9 mouse cellular contexts compared by ENCODE assay signal in genomic region chr4:32358602-32359464, GRCm38 (mm10).
DNase-seq lines count a peak whose midpoint lies in the region; ATAC-seq and TF ChIP-seq lines count a peak whose summit lies in the region.
"Had no signal": no experiment of that assay in that cellular context is flagged by ENCODE, and none has a peak within 500 bp of the region (broad histone marks: within the 10 kb centered on the region; RNA-seq: fewer than 3 reads in every experiment).

No protein-coding gene starts in this region.

- no peak overlapping the region for H3K9ac ChIP-seq in liver, postnatal 0 days (replicated peaks)
- H3K9ac ChIP-seq: limb, embryonic 15.5 days; stomach, embryonic 15.5 days had no signal

- H3K9me3 ChIP-seq in liver, postnatal 0 days (ENCODE audit: low read length): no peaks in the 10 kb centered on the region
- H3K9me3 ChIP-seq: limb, embryonic 15.5 days; stomach, embryonic 15.5 days had no signal

- no peaks in the 10 kb centered on the region for H3K36me3 ChIP-seq in liver, postnatal 0 days (replicated peaks; ENCODE audit: insufficient read depth, low read length)
- H3K36me3 ChIP-seq: limb, embryonic 15.5 days; stomach, embryonic 15.5 days had no signal

- ATAC-seq in liver, postnatal 0 days: peak; percentile 19; the same call in 1 of the 2 replicates

- TF ChIP-seq CTCF in liver, postnatal 0 days (IDR thresholded peaks at IDR 0.05; ENCODE audit: low read depth): no peak
- no peak for TF ChIP-seq CTCF in cerebellum, adult 2 months (IDR thresholded peaks at IDR 0.05; ENCODE audit: borderline replicate concordance, insufficient read depth, low read depth, low read length)

- no peak overlapping the region for H3K4me3 ChIP-seq in liver, postnatal 0 days (ENCODE audit: low read depth, low read length)
- no peak overlapping the region for H3K4me3 ChIP-seq in cerebellum, adult 2 months (replicated peaks; ENCODE audit: insufficient read depth, low read depth, low read length)
- H3K4me3 ChIP-seq: limb, embryonic 15.5 days; stomach, embryonic 15.5 days had no signal

- no peak for TF ChIP-seq EP300 in liver, postnatal 0 days (IDR thresholded peaks at IDR 0.05; ENCODE audit: low read depth)

- H3K27me3 ChIP-seq in liver, postnatal 0 days (ENCODE audit: insufficient read depth, low read length): no peaks in the 10 kb centered on the region
- H3K27me3 ChIP-seq in cerebellum, adult 2 months (ENCODE audit: control insufficient read depth, insufficient read depth, low read length): no peaks in the 10 kb centered on the region
- H3K27me3 ChIP-seq: limb, embryonic 15.5 days; stomach, embryonic 15.5 days had no signal

- no peak overlapping the region for H3K4me2 ChIP-seq in liver, postnatal 0 days (ENCODE audit: low read depth, low read length)
- H3K4me2 ChIP-seq: limb, embryonic 15.5 days; stomach, embryonic 15.5 days had no signal

- peak; percentile 85 for DNase-seq in A20 (ENCODE audit: low read depth, low spot score)
- DNase-seq in B cell, adult 2 months: peak; percentile 72 to 74
- peak; percentile 76 for DNase-seq in heart, adult 8-10 months (ENCODE audit: low spot score)
- no peak for DNase-seq in liver, postnatal 0 days
- no peak for DNase-seq in layer of hippocampus, adult 11-12 months (ENCODE audit: low spot score)
- no peak for DNase-seq in urinary bladder, postnatal 36 days (ENCODE audit: low spot score in 2 of 2)
- no peak for DNase-seq in cerebellum, adult 2 months

- no peak overlapping the region for H3K27ac ChIP-seq in liver, postnatal 0 days (ENCODE audit: low read depth)
- no peak overlapping the region for H3K27ac ChIP-seq in cerebellum, adult 2 months (ENCODE audit: insufficient read depth, low read length)

- WGBS in liver, postnatal 0 days (ENCODE audit: insufficient replicate concordance): 36% methylated on average over 12 of the region's 12 CpGs
- WGBS in cerebellum, adult 2 months: 52% methylated on average over 12 of the region's 12 CpGs

- TF ChIP-seq POLR2A in cerebellum, adult 2 months (IDR thresholded peaks at IDR 0.05; ENCODE audit: borderline replicate concordance, insufficient read depth, low read length): no peak

- peaks cover 4% of the 10 kb centered on the region; the same call in 1 of the 2 replicates for H3K4me1 ChIP-seq in liver, postnatal 0 days (ENCODE audit: insufficient read depth)
- peaks cover 10% of the 10 kb centered on the region for H3K4me1 ChIP-seq in cerebellum, adult 2 months (ENCODE audit: control insufficient read depth, insufficient read depth, low read length)

Comparison
In these comparisons a context has a peak if more than half of its experiments do, and no peak if none do; other contexts are left out.
1. DNase-seq: peak in A20 (single experiment), B cell, adult 2 months (2 of 2) and heart, adult 8-10 months (single experiment); none in liver, postnatal 0 days (single experiment), layer of hippocampus, adult 11-12 months (single experiment), urinary bladder, postnatal 36 days (0 of 2) and cerebellum, adult 2 months (0 of 2).